Mouse (Mus musculus) T-cell, adult 2 months (primary cell): ENCODE results near the gene Snx1.

ENCODE experiments used
- DNase-seq: peaks from one replicate; pipeline ENCODE4 v3.0.0; 2022; ENCODE audit warnings: low spot score

The Snx1 gene

DNA sequence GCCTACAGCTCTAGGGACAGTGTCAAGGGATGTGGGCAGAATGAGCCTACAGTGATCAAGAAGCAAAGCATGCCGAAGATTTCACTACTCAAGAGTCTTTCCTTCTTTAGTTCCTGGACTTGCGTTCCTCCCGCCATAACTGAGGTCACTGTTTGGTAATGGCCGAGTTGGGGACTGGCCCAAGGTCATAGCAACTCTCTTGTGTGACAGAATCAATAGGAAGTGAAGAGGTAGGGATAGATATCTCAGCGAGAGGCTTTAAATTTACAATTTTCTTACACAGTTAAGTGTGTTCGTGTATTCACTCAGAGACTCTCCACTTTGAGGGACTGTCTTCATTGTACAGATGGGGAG lies 783 bp upstream of the Snx1 start:
- DNase-seq: no peak

- DNase-seq: no peak
Observed at GRCm38 (mm10) chr9:66125543-66126455, 588 bp downstream of the Snx1 start.

DNA sequence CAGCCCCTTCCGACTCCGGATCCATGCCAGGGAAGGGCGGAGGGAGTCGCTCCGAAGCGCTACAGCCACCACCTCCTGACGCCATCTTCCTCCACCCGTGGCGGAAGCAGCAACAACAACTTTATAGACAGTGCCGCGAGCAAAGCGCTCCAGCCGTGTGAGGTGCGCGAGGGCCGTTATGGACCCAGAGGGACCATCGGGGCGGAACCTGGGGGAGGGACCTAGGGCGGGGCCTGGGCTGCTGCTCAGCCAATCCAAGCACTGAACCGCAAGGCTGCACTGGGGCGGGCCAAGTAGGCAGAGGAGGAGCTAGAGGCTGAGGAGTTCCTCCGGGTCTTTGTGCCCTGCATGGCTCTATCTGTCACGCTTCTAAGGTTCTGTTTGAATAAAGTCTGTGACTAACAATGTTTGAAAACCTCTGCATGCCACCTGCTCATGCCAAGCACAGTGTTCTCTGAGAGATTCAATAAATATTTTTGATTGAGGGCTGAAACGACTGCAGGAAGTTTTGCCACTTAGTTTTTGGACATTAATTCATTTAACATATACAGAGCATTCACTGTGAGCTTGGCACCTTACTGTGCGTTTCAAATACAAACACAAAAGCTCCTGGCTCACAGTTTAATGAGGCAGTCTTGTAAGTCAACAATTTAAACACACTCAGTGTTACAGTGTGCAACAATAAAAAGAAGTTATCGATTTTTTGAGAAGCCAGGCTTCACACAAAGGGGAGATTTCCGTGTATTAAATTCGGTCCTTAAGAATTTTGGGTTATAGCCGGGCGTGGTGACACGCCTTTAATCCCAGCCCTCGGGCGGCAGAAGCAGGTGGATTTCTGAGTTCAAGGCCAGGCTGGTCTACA lies 1.5 kb downstream of the Snx1 start:
- DNase-seq: peak; percentile 99

DNA sequence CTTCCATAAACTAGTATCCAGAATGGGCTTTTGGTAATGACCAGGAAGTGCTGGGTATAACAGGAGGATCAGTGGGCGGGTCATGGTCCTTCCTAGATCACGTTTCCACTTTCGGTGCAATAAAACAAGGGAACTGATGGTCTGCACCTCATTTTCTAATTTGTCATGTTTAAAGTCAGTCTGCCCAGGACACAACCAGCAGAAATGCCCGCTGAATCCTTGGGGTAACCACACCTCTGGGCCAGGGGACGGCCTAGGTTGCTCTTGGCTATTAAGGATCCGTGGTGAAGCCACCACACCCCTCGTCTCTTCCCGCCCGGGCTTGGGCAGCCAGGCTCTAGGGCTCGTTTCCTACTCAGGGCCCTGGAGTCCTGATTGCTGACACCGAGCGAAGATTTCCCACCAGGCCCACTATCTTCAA lies 2.3 kb downstream of the Snx1 start:
- no peak for DNase-seq

GRCm38 (mm10) chr9:66123648-66124047 lies 2.7 kb downstream of the Snx1 start:
- DNase-seq: no peak

DNA sequence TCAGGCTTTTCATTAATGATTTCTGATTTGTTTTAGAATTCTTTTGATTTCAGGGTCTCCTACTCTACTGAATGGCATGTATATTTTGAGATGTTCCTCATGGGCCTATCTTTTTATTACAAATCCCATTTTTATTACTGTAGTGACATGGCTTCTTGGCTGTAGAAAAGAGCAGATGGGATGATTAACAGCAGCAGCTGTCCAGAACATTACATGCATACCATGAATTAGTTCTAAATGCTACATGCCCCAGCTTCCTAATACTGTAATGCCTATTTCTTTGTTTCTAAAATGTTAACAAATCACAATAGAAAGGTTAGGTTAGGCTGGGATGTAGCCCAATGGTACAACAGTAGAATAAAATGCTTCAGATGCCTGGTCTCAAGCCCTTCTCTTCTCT lies 5.0 kb downstream of the Snx1 start:
- no peak for DNase-seq

DNA sequence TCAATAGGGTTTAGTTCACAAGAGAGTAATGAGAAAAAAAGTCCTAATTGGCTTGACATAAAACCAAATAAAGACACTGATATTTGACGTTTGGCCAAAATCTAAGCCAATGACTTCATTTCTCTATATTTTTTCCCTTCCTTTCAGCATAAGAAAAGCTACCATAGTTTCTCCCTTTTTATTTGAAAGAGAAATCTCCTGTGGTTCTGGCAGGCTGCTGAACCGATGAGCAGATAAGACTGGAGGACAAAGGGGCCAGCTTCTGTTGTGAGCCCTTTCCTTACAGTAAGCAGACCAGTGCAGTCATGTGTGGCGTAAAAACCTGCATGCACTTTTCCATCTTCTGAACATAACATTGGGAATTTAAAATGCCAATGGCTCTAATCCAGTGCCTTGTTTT lies 5.4 kb downstream of the Snx1 start:
- DNase-seq: no peak

- DNase-seq: no peak
Observed at GRCm38 (mm10) chr9:66120106-66120505, 6.3 kb downstream of the Snx1 start.

DNA sequence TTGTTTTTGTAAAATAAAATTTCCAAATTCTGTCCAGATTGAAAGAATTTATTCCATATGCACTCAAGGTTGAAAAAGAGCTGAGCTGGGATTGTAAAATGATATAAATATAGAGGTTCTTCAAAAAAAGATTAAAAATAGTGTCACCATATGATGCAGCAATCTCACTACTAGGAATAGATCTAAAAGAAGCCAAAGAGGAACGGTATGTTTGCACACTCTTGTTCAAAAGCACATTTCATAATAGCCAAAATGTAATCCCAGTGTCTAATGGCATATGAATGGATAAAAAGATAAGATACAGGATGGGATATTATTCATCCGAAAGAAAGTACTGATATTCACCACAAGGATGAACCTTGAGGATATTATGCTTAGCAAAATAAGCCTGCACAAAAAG lies 6.9 kb downstream of the Snx1 start:
- DNase-seq: no peak

DNA sequence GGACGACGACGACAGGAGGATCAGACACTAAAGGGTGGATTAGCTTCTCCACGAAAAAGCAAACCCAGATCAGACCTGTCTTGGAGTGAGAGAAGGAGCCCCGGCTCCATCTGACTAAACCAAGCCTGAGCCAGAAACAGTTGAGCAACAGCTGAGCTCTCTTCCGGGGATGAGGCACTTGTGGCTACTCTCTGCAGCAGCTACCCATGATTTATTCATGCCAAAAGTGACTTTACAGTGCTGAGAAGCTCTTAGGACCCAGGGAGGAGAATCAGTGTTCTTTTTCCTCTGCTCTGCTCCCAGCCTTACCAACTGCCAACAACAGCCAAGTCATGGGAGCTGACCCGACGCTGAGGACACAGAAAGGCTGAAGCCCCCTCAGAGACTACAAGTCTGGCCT lies 9.5 kb downstream of the Snx1 start:
- DNase-seq: no peak

DNA sequence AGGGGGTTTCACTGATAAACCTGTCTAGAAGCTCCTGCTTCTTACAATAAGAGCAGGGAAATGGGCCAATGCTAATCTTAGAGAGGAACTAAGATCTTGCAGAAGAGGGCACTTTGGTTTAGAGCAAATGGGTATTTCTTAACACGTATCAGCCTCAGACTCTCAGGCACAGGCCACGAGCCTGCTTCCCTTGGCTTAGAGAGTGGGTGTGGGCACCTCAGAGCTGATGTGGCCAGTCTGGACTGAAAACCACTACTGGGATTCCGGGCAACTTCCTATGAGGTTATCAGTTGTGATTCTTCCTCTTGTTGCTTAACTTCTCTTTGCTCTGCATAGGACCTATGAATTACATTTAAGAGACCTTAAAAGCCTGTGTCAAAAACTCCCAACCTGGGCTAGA lies 12.0 kb downstream of the Snx1 start:
- no peak for DNase-seq

DNA sequence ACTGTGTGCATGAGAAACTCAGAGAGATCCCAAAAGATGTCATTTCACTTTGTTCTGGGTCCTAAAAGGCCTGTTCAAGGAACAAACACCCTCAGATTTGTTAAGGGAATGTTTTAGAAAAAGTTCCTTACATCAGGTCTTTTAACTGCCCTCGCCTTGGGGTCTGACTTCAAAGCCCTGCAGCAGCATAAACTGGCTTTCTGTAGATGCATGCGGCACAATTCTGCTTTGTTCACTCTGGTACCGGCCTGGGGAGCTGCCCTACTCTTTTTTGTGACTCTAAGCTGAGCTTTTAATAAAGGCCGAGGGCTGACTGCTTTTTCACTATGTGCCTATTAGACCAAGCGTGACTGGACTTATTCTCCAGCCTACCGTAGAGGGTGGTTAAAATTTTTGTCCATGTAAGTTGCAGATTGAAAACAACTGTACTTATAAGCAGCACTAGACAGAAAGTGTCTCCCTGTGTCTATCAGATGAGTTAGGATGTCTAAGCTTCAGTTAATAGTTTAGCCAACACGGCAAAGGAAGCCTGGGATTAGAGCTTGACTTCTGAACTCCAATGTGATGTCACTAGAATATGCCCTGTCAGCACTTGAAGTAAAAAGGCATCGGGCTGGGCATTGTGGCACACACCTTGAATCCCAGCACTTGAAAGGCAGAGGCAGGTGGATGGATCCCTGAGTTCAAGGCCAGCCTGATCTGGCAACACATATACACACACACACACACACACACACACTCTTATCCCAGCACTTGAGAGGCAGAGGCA lies 15.6 kb downstream of the Snx1 start:
- no peak for DNase-seq

- no peak for DNase-seq
Observed at GRCm38 (mm10) chr9:66110126-66110525, 16.3 kb downstream of the Snx1 start.

DNA sequence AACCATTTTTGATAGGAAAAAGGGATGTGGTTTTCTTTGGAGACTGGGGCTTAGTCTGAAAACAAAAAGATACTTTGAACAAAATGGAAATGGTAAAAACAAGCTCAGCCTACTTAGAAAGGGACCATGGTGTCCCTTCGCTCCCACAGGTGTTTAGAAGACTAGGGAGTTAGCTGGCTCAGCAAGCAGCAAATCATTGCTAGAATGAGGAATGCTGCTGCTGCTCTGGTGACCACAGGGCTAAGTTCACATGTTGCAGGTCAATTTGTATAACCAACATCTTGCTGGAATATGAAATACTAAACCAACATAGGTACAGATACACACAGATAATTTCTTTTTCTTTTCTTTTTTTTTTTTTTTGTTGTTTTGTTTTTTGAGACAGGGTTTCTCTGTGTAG lies 16.8 kb downstream of the Snx1 start:
- DNase-seq: no peak

- no peak for DNase-seq
Observed at GRCm38 (mm10) chr9:66105168-66105567, 21.2 kb downstream of the Snx1 start.

DNA sequence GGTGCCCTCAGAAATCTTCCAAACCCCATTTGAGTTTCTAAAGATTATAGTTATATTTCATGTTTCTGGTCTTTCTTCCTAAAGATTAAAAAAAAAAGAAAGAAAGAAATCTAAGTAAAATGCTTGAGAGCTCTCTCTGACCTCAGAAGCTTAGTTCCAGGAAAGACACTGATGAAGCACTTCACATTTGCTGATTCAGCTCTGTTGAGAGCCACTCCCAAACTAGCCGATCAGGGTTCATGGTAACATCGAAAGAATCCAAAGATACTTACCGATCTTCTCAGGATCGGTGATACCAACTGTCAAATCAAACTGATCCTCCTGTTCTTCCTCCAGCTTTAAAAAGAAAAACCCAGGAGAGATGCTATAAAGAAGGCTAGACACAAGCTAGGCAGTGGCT lies 21.8 kb downstream of the Snx1 start:
- DNase-seq: no peak

DNA sequence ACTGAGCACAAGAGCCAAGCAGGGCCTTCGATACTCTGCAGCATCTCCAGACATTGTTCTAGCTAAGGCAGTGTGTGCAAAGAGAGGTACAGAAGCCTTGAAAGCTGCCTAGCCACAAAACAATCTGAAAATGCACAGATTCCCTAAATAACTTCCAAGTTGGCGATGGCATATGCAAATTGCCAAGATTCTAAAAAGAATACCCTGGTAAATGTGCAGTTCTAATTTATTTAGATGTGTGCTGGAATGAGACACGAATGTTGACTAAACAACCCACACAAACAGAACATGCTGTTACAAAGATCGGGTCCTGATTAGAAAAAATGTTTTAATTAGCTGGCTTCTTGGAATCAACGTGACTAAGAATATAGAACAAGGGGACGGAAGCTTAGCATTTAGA lies 23.7 kb downstream of the Snx1 start:
- DNase-seq: no peak

DNA sequence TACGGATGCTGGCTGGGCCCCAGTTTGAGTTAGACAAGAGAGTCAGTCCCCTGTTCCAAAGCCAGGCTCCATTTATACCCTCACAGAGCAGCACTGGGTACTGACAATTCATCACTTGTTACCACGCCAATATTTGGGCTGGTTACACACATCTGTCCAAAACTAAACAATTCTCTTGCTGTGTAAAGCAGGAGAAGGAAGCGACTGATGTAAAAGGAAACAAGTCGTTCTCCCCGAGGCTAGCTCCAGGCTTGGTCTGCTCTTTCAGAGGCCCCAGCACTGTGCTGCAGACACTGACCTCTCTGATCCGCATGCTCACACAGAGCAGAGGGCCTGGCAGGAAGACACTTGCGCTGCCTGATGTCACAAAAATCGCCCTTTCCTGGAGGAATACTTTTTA lies 24.8 kb downstream of the Snx1 start:
- no peak for DNase-seq

- DNase-seq: no peak
Observed at GRCm38 (mm10) chr9:66092664-66093063, 33.7 kb downstream of the Snx1 start.

- no peak for DNase-seq
Observed at GRCm38 (mm10) chr9:66091327-66092231, 34.8 kb downstream of the Snx1 start.

DNA sequence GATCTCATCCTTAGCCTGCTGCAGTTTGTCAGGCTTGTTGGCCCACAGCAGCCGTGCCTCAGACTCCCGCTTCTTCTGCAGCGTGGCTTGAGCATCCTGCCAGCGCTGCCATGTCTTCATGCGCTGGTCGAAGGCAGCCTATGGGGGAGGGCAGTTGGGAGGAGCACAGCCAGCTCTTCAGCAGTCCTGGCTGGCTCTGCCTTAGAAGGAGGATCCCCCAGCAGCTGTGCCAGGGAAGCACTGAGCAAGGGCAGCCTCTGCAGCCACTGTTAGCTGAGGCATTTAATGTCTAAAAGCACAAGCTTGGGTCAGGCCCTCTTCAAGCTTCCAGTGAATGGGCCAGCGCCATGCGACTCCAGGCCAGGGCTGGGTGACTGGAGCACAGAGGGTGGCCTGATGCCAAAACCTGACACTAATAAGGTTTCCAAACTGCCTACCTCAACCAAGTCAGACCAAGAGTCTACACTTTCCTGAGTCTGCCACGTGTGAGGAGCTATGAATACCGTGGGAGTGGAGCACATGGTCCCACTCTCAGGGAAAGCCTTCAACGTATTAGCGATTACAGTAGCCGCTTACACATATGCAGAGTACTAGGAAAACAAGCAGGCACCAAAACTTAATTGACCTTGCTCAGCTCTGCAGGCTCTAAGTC lies 35.7 kb downstream of the Snx1 start:
- DNase-seq: no peak
